ENCODE assay signal across 28 mouse cellular contexts in genomic region chr2:68996268-68996667, GRCm38 (mm10).
"Had no signal": no experiment of that assay in that cellular context is flagged by ENCODE, and none has a peak within 500 bp of the region (broad histone marks: within the 10 kb centered on the region; RNA-seq: fewer than 3 reads in every experiment).

No protein-coding gene starts in this region.

- ATAC-seq: forebrain, embryonic 13.5 days; forebrain, embryonic 14.5 days; forebrain, embryonic 15.5 days; forebrain, embryonic 16.5 days; forebrain, postnatal 0 days had no signal

- H3K9me3 ChIP-seq: embryonic facial prominence, embryonic 10.5 days; embryonic facial prominence, embryonic 12.5 days; embryonic facial prominence, embryonic 13.5 days; embryonic facial prominence, embryonic 15.5 days; forebrain, embryonic 10.5 days; forebrain, embryonic 12.5 days; forebrain, embryonic 13.5 days; forebrain, embryonic 15.5 days had no signal

- H3K27ac ChIP-seq: embryonic facial prominence, embryonic 10.5 days; embryonic facial prominence, embryonic 12.5 days; embryonic facial prominence, embryonic 13.5 days; forebrain, embryonic 10.5 days; forebrain, embryonic 12.5 days; forebrain, embryonic 13.5 days; forebrain, embryonic 15.5 days; gastrocnemius, adult 2 months had no signal

- H3K36me3 ChIP-seq: embryonic facial prominence, embryonic 12.5 days; embryonic facial prominence, embryonic 13.5 days; embryonic facial prominence, embryonic 15.5 days; forebrain, embryonic 12.5 days; forebrain, embryonic 15.5 days had no signal

- H3K4me1 ChIP-seq: embryonic facial prominence, embryonic 10.5 days; forebrain, embryonic 10.5 days; forebrain, embryonic 12.5 days had no signal

- H3K4me3 ChIP-seq: embryonic facial prominence, embryonic 10.5 days; embryonic facial prominence, embryonic 12.5 days; embryonic facial prominence, embryonic 13.5 days; embryonic facial prominence, embryonic 15.5 days; erythroblast, embryonic 14.5 days; forebrain, embryonic 10.5 days; forebrain, embryonic 12.5 days; forebrain, embryonic 13.5 days; forebrain, embryonic 15.5 days; gastrocnemius, adult 2 months had no signal

- H3K4me2 ChIP-seq: embryonic facial prominence, embryonic 12.5 days; embryonic facial prominence, embryonic 13.5 days; embryonic facial prominence, embryonic 15.5 days; forebrain, embryonic 12.5 days; forebrain, embryonic 13.5 days; forebrain, embryonic 15.5 days had no signal

- DNase-seq: cerebellum, adult 2 months; cerebellum, adult 8-10 months; cerebellum, adult 9-10 months; cerebellum, adult 9-11 months; cerebellum, postnatal 10 days; cerebellum, postnatal 14 days; cerebellum, postnatal 25 days; cerebellum, postnatal 36 days; embryo, embryonic 11 days; forebrain, postnatal 0 days; gastrocnemius, adult 2 months; gastrocnemius, postnatal 10 days; gastrocnemius, postnatal 14 days; gastrocnemius, postnatal 25 days; gastrocnemius, postnatal 36 days; heart, adult 11 months; heart, adult 18-20 months had no signal

- H3K9ac ChIP-seq: embryonic facial prominence, embryonic 12.5 days; embryonic facial prominence, embryonic 13.5 days; embryonic facial prominence, embryonic 15.5 days; forebrain, embryonic 12.5 days; forebrain, embryonic 13.5 days; forebrain, embryonic 15.5 days; forebrain, postnatal 0 days had no signal

- H3K27me3 ChIP-seq: embryonic facial prominence, embryonic 12.5 days; embryonic facial prominence, embryonic 13.5 days; embryonic facial prominence, embryonic 15.5 days; forebrain, embryonic 12.5 days; forebrain, embryonic 13.5 days; forebrain, embryonic 15.5 days had no signal
